Mouse (Mus musculus) thymus, adult 2 months (tissue): ENCODE results near the gene Slc1a4.

Experiments used
- CTCF ChIP-seq: fragments of 200-500 bp; IDR thresholded peaks from 2 replicates; pipeline ENCODE4 v1.5.1; 2012; ENCODE audit warnings: mild to moderate bottlenecking, control low read depth, low read length, moderate library complexity, borderline replicate concordance; ENCODE audit not compliant: control insufficient read depth, poor library complexity, insufficient read depth; ENCODE audit errors: extremely low read depth
- POLR2A ChIP-seq: fragments of 200-500 bp; IDR thresholded peaks from 2 replicates; pipeline ENCODE4 v1.6.1; 2012; ENCODE audit warnings: mild to moderate bottlenecking, low read length, control low read depth, moderate library complexity; ENCODE audit not compliant: control insufficient read depth, poor library complexity, insufficient read depth; ENCODE audit errors: extremely low read depth

- TF ChIP-seq POLR2A, result no peak
- no peak for TF ChIP-seq CTCF
Measured at GRCm38 (mm10) chr11:20284463-20284862, 48.0 kb downstream of the Slc1a4 start.
